Mouse (Mus musculus) ES-Bruce4 (cell line): Measurements from ENCODE around the gene Ap1b1.
A peak's percentile ranks its signal among the peaks of the same experiment; 100 is the strongest.

ENCODE experiments used
- CTCF ChIP-seq: IDR thresholded peaks from one replicate; pipeline ENCODE4 v1.8.1; 2011; ENCODE audit warnings: low read depth, low read length
- EP300 ChIP-seq: IDR thresholded peaks from 2 replicates; pipeline ENCODE4 v1.6.1; 2011; ENCODE audit warnings: low read depth, low read length; ENCODE audit not compliant: insufficient read depth

- TF ChIP-seq CTCF: peak; percentile 58
- TF ChIP-seq EP300: no peak
These were observed 13.4 kb upstream of the Ap1b1 start for GRCm38 (mm10) chr11:4972967-4973870.
